Mouse (Mus musculus) heart, embryonic 15.5 days (tissue): ENCODE data around the gene Rchy1. TPM values are rescaled to one million over a fixed set of nuclear protein-coding genes. Genes with fewer than 3 reads are reported as not detected.

Experiments used
- ATAC-seq: fragments of 200-750 bp; cut with Nextera tagmentation; replicated peaks from 2 replicates; pipeline ENCODE4 v1.8.0; 2017; ENCODE audit warnings: low read depth, moderate TSS enrichment; ENCODE audit not compliant: insufficient number of reproducible peaks, insufficient read depth, low FRiP score
- H3K27ac ChIP-seq: fragments of 300-500 bp; sonication (generic); 2 replicates; pipeline ENCODE4 v1.5.1; 2015; ENCODE audit warnings: mild to moderate bottlenecking, inconsistent platforms
- H3K27me3 ChIP-seq: fragments of 300-500 bp; sonication (generic); 2 replicates; pipeline ENCODE4 v1.6.1; 2015; ENCODE audit warnings: inconsistent platforms
- H3K36me3 ChIP-seq: fragments of 300-500 bp; sonication (generic); 2 replicates; pipeline ENCODE4 v1.6.1; 2015; ENCODE audit warnings: mild to moderate bottlenecking, inconsistent platforms
- H3K4me1 ChIP-seq: fragments of 300-500 bp; sonication (generic); replicated peaks from 2 replicates; pipeline ENCODE4 v1.6.1; 2015; ENCODE audit warnings: inconsistent platforms
- H3K4me2 ChIP-seq: fragments of 300-500 bp; sonication (generic); 2 replicates; pipeline ENCODE4 v1.6.1; 2015; ENCODE audit warnings: inconsistent platforms, mild to moderate bottlenecking, moderate library complexity
- H3K4me3 ChIP-seq: fragments of 300-500 bp; sonication (generic); 2 replicates; pipeline ENCODE4 v1.5.1; 2015; ENCODE audit warnings: mild to moderate bottlenecking, inconsistent platforms
- H3K9ac ChIP-seq: fragments of 300-500 bp; sonication (generic); 2 replicates; pipeline ENCODE4 v1.6.1; 2015; ENCODE audit warnings: mild to moderate bottlenecking, inconsistent platforms
- H3K9me3 ChIP-seq: fragments of 300-500 bp; sonication (generic); replicated peaks from 2 replicates; pipeline ENCODE4 v1.6.1; 2016; ENCODE audit warnings: inconsistent platforms
- WGBS: fragments of 180-500 bp; shearing (Covaris S2); methylation state at CpG from one replicate; pipeline ENCODE4 v1.1.7; 2015; ENCODE audit warnings: mixed read lengths; 5-methylcytosine and 5-hydroxymethylcytosine counted together
- polyA plus RNA-seq: library from polyadenylated mRNA; unstranded; fragments of >200 nt; fragmentation: Nextera tagmentation; extraction: Ambion mirVana; gene quantifications from 2 replicates; pipeline ENCODE4 v1.2.1, GENCODE M21; 2015

The Rchy1 gene
- 57.7 and 63.1 TPM in 2 replicates for polyA plus RNA-seq

DNA sequence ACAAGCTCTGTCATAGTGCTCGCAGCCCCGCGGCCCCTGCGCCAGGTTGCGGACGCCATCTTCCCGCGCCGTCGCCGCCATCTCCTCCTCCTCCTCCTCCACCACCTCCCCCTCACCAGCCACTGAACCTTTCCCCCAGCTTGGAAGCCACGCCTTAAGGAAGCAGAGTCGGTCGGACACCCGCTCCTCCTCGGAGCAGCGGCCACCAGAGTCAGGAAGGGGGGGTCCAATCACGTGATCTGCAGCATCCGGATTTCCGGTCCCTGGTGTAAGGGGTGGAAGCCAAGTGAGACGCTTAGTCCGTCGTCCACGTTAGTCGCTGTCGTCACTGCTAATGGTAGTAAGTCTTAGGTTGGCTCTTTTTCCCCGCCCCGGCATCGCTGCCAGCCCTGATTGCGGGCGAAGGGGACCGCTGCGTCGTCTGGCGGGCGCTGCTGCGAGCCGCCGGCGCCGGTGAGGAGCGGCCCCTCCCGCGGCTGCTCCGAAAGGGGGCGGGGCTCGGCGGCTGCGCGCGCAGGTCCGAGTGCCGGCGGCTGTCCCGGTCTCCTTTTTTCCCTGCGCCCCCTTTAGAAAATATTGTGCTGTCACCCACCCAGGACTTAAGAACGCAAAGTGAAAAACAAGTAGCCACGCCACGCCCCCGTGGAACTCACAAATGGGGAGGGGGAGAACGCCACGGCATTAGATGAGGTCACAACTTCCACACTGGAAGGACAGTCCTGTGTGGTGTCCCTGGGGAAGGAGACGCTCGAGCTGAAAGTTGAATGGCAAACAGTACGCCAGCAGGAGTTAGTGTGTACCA lies at the start of gene Rchy1:
Gene Rchy1, minus strand, starts transcription at position 430 of the 802 bp plus-strand sequence.
- ATAC-seq, result peak; percentile 95
- no peaks in the 10 kb centered on the region for H3K36me3 ChIP-seq
- H3K27ac ChIP-seq, result peak within 1 kb of the TSS; percentile 99
- peak within 1 kb of the TSS; percentile 74 for H3K4me3 ChIP-seq
- WGBS, result under 1% methylated on average over 65 of the region's 65 CpGs
- H3K4me1 ChIP-seq, result peaks cover 30% of the 10 kb centered on the region
- no peaks in the 10 kb centered on the region for H3K9me3 ChIP-seq
- peak within 1 kb of the TSS; percentile 65 for H3K4me2 ChIP-seq
- no peaks in the 10 kb centered on the region for H3K27me3 ChIP-seq
- peak within 1 kb of the TSS; percentile 74 for H3K9ac ChIP-seq

DNA sequence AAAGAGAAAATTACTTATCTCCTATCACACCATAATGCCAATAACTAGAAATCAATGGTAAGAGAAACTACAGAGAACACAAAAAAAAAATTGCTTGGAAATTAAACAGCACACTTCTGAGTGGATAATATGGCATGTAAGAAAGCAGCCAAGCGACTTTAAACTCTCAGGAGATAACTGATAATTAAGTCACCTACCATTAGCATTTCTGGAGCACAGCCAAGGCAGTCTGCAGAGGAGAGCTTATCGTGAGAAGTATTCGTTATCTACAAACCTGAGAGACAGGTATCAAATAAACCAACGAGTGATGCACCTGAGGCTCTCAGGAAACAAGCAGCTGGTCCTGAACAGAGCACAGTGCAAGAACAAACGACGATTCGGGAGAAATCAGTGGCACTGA lies 48.9 kb upstream of the Rchy1 start:
- no peak overlapping the region for H3K4me2 ChIP-seq
- H3K27ac ChIP-seq, result no peak overlapping the region
- no peaks in the 10 kb centered on the region for H3K36me3 ChIP-seq
- no peak for ATAC-seq
- 52% methylated on average over 7 of the region's 7 CpGs for WGBS
- no peak overlapping the region for H3K9ac ChIP-seq
- H3K9me3 ChIP-seq, result no peaks in the 10 kb centered on the region
- H3K4me1 ChIP-seq, result no peaks in the 10 kb centered on the region
- H3K27me3 ChIP-seq, result no peaks in the 10 kb centered on the region
- H3K4me3 ChIP-seq, result no peak overlapping the region

DNA sequence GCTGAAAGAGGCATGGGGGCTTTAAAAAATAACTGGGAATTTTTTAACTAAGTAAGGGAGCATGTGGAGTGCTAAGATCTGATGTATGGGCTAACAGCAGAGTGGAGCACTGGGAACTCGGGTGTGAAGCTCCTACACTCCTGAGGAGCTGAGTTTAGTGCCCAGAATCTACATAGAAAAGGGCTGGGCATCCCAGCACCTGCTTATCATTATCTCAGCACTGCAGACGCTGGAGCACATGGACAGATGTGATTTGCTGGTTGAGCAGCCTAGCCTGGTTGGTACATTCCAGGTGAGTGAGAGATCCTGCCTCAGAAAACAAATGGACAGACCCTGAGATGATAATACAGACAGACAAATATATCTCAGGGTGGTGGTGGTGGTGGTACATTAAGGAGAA lies 47.0 kb upstream of the Rchy1 start:
- no peaks in the 10 kb centered on the region for H3K9me3 ChIP-seq
- no peak overlapping the region for H3K9ac ChIP-seq
- H3K27me3 ChIP-seq, result no peaks in the 10 kb centered on the region
- no peak overlapping the region for H3K4me3 ChIP-seq
- H3K27ac ChIP-seq, result no peak overlapping the region
- H3K4me2 ChIP-seq, result no peak overlapping the region
- no peak for ATAC-seq
- no peaks in the 10 kb centered on the region for H3K4me1 ChIP-seq
- WGBS, result 38% methylated on average over 2 of the region's 2 CpGs
- no peaks in the 10 kb centered on the region for H3K36me3 ChIP-seq

DNA sequence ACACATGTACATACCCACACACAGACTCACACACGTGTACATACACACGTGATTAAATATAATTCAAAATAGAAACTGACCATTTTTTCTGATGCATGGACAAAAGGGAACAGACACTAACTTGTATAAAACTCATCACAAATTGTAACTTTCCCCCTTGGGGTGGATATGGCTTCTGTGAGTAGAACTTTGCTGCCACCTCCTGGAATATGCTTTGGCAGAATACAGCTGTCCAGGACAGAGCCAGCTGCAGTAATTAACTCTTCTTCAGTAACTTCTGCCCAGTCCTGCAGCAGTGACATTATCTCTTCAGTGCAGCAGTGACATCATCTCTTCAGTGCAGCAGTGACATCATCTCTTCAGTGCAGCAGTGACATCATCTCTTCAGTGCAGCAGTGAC lies 40.1 kb upstream of the Rchy1 start:
- Histone ChIP-seq H3K9ac (no peak overlapping the region), H3K36me3 (no peaks in the 10 kb centered on the region), H3K9me3 (peaks cover 5% of the 10 kb centered on the region; the same call in 1 of the 2 replicates), H3K4me2 (no peak overlapping the region), H3K4me1 (no peaks in the 10 kb centered on the region), H3K4me3 (no peak overlapping the region), H3K27ac (no peak overlapping the region), H3K27me3 (no peaks in the 10 kb centered on the region)
- WGBS, result 61% methylated on average over 2 of the region's 2 CpGs
- no peak for ATAC-seq

GRCm38 (mm10) chr5:92000770-92001169 lies 37.9 kb upstream of the Rchy1 start:
- Histone ChIP-seq H3K4me1 (no peaks in the 10 kb centered on the region), H3K4me2 (no peak overlapping the region), H3K9ac (no peak overlapping the region), H3K36me3 (no peaks in the 10 kb centered on the region), H3K4me3 (no peak overlapping the region), H3K27ac (no peak overlapping the region), H3K27me3 (no peaks in the 10 kb centered on the region), H3K9me3 (peaks cover 5% of the 10 kb centered on the region; the same call in 1 of the 2 replicates)
- 63% methylated on average over 2 of the region's 2 CpGs for WGBS
- ATAC-seq, result no peak

- Histone ChIP-seq H3K36me3 (no peaks in the 10 kb centered on the region), H3K4me3 (no peak overlapping the region), H3K27ac (no peak overlapping the region), H3K27me3 (no peaks in the 10 kb centered on the region), H3K4me1 (no peaks in the 10 kb centered on the region), H3K9me3 (peaks cover 5% of the 10 kb centered on the region; the same call in 1 of the 2 replicates), H3K4me2 (no peak overlapping the region), H3K9ac (no peak overlapping the region)
- ATAC-seq, result no peak
- WGBS, result 60% methylated on average over 13 of the region's 13 CpGs
Measured at GRCm38 (mm10) chr5:91994546-91994945, 31.7 kb upstream of the Rchy1 start.

- Histone ChIP-seq H3K9me3 (no peaks in the 10 kb centered on the region), H3K4me2 (no peak overlapping the region), H3K36me3 (no peaks in the 10 kb centered on the region), H3K4me1 (no peaks in the 10 kb centered on the region), H3K27me3 (no peaks in the 10 kb centered on the region), H3K9ac (no peak overlapping the region), H3K4me3 (no peak overlapping the region), H3K27ac (no peak overlapping the region)
- 87% methylated on average over 2 of the region's 2 CpGs for WGBS
- no peak for ATAC-seq
Measured at GRCm38 (mm10) chr5:91993061-91993460, 30.2 kb upstream of the Rchy1 start.

DNA sequence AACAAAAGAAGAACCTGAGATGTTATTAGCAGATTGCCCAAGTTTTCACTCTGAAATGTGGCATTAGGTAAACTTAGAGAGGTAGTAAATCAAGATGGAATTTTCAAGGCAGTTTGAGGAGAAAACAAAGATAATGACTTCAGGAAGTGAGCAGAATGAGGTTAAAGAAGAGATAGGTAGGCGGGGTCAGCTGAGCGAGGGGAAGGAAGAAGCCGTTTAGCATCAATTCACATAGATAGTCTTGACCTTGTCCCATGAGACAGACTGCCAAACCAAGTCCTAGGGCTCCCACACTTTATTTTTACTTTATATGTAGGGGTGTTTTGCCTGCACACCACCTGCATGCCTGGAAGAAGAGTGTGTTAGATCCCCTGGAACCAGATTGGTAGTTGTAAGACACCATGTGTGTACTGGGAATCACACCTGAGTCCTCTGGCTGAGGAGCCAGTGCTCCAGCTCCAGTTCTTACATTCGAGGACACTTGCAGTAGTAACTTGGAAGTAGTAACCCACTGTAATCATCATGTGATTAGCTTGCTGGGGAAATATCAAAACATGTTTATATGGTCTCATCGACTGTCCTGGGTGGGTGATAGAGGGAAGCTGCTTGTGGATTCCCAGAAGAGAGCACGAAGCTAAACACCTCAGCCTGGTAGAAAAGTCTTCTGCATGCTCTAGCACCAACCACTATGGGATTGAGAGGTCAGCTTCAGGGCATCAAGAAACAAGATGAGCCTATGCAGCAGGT lies 28.5 kb upstream of the Rchy1 start:
- H3K27ac ChIP-seq, result no peak overlapping the region
- no peak for ATAC-seq
- no peaks in the 10 kb centered on the region for H3K9me3 ChIP-seq
- 73% methylated on average over 6 of the region's 6 CpGs for WGBS
- H3K4me3 ChIP-seq, result no peak overlapping the region
- no peak overlapping the region for H3K9ac ChIP-seq
- no peaks in the 10 kb centered on the region for H3K4me1 ChIP-seq
- no peaks in the 10 kb centered on the region for H3K36me3 ChIP-seq
- no peaks in the 10 kb centered on the region for H3K27me3 ChIP-seq
- no peak overlapping the region for H3K4me2 ChIP-seq

- H3K9me3 ChIP-seq, result no peaks in the 10 kb centered on the region
- H3K9ac ChIP-seq, result no peak overlapping the region
- H3K4me1 ChIP-seq, result no peaks in the 10 kb centered on the region
- no peaks in the 10 kb centered on the region for H3K27me3 ChIP-seq
- ATAC-seq, result no peak
- H3K4me3 ChIP-seq, result no peak overlapping the region
- no peak overlapping the region for H3K27ac ChIP-seq
- no peak overlapping the region for H3K4me2 ChIP-seq
- 78% methylated on average over 9 of the region's 9 CpGs for WGBS
- H3K36me3 ChIP-seq, result no peaks in the 10 kb centered on the region
Measured at GRCm38 (mm10) chr5:91989261-91989660, 26.4 kb upstream of the Rchy1 start.

- H3K9ac ChIP-seq, result no peak overlapping the region
- ATAC-seq, result no peak
- H3K27ac ChIP-seq, result no peak overlapping the region
- no peak overlapping the region for H3K4me3 ChIP-seq
- no peaks in the 10 kb centered on the region for H3K36me3 ChIP-seq
- no peaks in the 10 kb centered on the region for H3K27me3 ChIP-seq
- H3K4me2 ChIP-seq, result no peak overlapping the region
- 89% methylated on average over 2 of the region's 2 CpGs for WGBS
- no peaks in the 10 kb centered on the region for H3K9me3 ChIP-seq
- H3K4me1 ChIP-seq, result no peaks in the 10 kb centered on the region
Measured at GRCm38 (mm10) chr5:91987799-91988198, 24.9 kb upstream of the Rchy1 start.

DNA sequence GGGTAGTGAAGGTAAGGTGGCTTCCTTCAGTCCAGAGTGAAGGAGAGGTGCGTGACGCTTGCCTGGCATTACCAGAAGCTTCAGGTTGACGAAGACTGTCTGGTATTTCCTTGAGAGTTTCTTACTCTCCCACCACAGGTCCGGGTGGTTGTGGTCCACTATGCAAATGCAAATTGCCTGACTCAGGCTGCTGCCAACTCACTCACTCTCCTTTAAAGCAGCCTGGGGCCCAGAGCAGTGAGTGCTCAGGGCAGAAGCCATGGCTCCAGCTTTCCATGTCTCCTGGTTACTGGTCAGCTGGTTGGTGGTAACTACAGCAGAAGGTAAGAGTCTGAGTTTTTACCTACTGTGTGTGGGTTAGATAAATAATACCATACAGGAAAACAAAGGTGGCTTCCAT lies 24.4 kb upstream of the Rchy1 start, which contains the start of gene Odaph:
Gene Odaph, plus strand, starts transcription at position 240 of the 400 bp plus-strand sequence.
- H3K4me1 ChIP-seq, result no peaks in the 10 kb centered on the region
- no peak within 1 kb of the TSS for H3K9ac ChIP-seq
- no peaks in the 10 kb centered on the region for H3K27me3 ChIP-seq
- H3K27ac ChIP-seq, result no peak within 1 kb of the TSS
- WGBS, result 70% methylated on average over 4 of the region's 4 CpGs
- ATAC-seq, result no peak
- H3K36me3 ChIP-seq, result no peaks in the 10 kb centered on the region
- H3K4me2 ChIP-seq, result no peak within 1 kb of the TSS
- no peak within 1 kb of the TSS for H3K4me3 ChIP-seq
- H3K9me3 ChIP-seq, result no peaks in the 10 kb centered on the region
